Mouse (Mus musculus) embryonic facial prominence, embryonic 12.5 days (tissue): ENCODE results near the gene As3mt. TPM values are rescaled to one million over a fixed set of nuclear protein-coding genes. Genes with fewer than 3 reads are reported as not detected.

Source experiments
- ATAC-seq: fragments of 200-750 bp; cut with Nextera tagmentation; 2 replicates; pipeline ENCODE4 v1.8.0; 2017; ENCODE audit not compliant: insufficient number of reproducible peaks, insufficient read depth, low FRiP score, low TSS enrichment
- H3K27ac ChIP-seq: fragments of 300-500 bp; sonication (generic); 2 replicates; pipeline ENCODE4 v1.5.1; 2016; ENCODE audit warnings: mild to moderate bottlenecking
- H3K27me3 ChIP-seq: fragments of 300-500 bp; sonication (generic); 2 replicates; pipeline ENCODE4 v1.6.1; 2016; ENCODE audit warnings: mild to moderate bottlenecking, moderate library complexity
- H3K36me3 ChIP-seq: fragments of 300-500 bp; sonication (generic); 2 replicates; pipeline ENCODE4 v1.6.1; 2016; ENCODE audit warnings: mild to moderate bottlenecking
- H3K4me1 ChIP-seq: fragments of 300-500 bp; sonication (generic); 2 replicates; pipeline ENCODE4 v1.6.1; 2016
- H3K4me2 ChIP-seq: fragments of 300-500 bp; sonication (generic); replicated peaks from 2 replicates; pipeline ENCODE4 v1.6.1; 2016; ENCODE audit warnings: mild to moderate bottlenecking, moderate library complexity
- H3K4me3 ChIP-seq: fragments of 300-500 bp; sonication (generic); 2 replicates; pipeline ENCODE4 v1.5.1; 2016; ENCODE audit warnings: mild to moderate bottlenecking
- H3K9ac ChIP-seq: fragments of 300-500 bp; sonication (generic); 2 replicates; pipeline ENCODE4 v1.6.1; 2016; ENCODE audit warnings: mild to moderate bottlenecking, moderate library complexity
- H3K9me3 ChIP-seq: fragments of 300-500 bp; sonication (generic); 2 replicates; pipeline ENCODE4 v1.6.1; 2016; ENCODE audit warnings: mild to moderate bottlenecking, moderate library complexity
- WGBS: fragments of 180-500 bp; shearing (Covaris S2); methylation state at CpG from one replicate; pipeline ENCODE4 v1.1.7; 2016; 5-methylcytosine and 5-hydroxymethylcytosine counted together
- polyA plus RNA-seq: library from polyadenylated mRNA; unstranded; fragments of >200 nt; fragmentation: Nextera tagmentation; extraction: Ambion mirVana; gene quantifications from 2 replicates; pipeline ENCODE4 v1.2.1, GENCODE M21; 2016

The As3mt gene
- 28.5 and 30.4 TPM in 2 replicates for polyA plus RNA-seq

GRCm38 (mm10) chr19:46707296-46708151, at the start of gene As3mt:
Gene As3mt, plus strand, starts transcription at chr19:46707458.
- ATAC-seq = peak; percentile 64; the same call in 1 of the 2 replicates
- H3K9me3 ChIP-seq = no peaks in the 10 kb centered on the region
- no peaks in the 10 kb centered on the region for H3K27me3 ChIP-seq
- 0 out of 2 replicates have a peak within 1 kb of the TSS, but pooled peaks have one; percentile 3 for H3K27ac ChIP-seq
- peak within 1 kb of the TSS; percentile 64 for H3K4me2 ChIP-seq
- H3K9ac ChIP-seq = peak within 1 kb of the TSS; percentile 44
- peaks cover 5% of the 10 kb centered on the region; the same call in 1 of the 2 replicates for H3K4me1 ChIP-seq
- H3K36me3 ChIP-seq = 0 out of 2 replicates have a peak, but pooled peaks cover 5% of the 10 kb centered on the region
- 9% methylated on average over 31 of the region's 31 CpGs for WGBS
- H3K4me3 ChIP-seq = peak within 1 kb of the TSS; percentile 47

- Histone ChIP-seq H3K9ac (no peak overlapping the region), H3K4me1 (peaks cover 4% of the 10 kb centered on the region; the same call in 1 of the 2 replicates), H3K27ac (no peak overlapping the region), H3K36me3 (peaks cover 41% of the 10 kb centered on the region), H3K9me3 (no peaks in the 10 kb centered on the region), H3K27me3 (no peaks in the 10 kb centered on the region), H3K4me3 (no peak overlapping the region), H3K4me2 (no peak overlapping the region)
- ATAC-seq = no peak
- 96% methylated on average over 7 of the region's 7 CpGs for WGBS
Measured at GRCm38 (mm10) chr19:46658348-46658747, 48.9 kb upstream of the As3mt start.

- 83% methylated on average over 9 of the region's 9 CpGs for WGBS
- no peak overlapping the region for H3K4me2 ChIP-seq
- no peak overlapping the region for H3K4me3 ChIP-seq
- no peak for ATAC-seq
- peaks cover 36% of the 10 kb centered on the region for H3K36me3 ChIP-seq
- no peaks in the 10 kb centered on the region for H3K27me3 ChIP-seq
- no peaks in the 10 kb centered on the region for H3K9me3 ChIP-seq
- H3K9ac ChIP-seq = no peak overlapping the region
- H3K4me1 ChIP-seq = peaks cover 4% of the 10 kb centered on the region; the same call in 1 of the 2 replicates
- H3K27ac ChIP-seq = no peak overlapping the region
Measured at GRCm38 (mm10) chr19:46658851-46659250, 48.4 kb upstream of the As3mt start.

GRCm38 (mm10) chr19:46661511-46661910, 45.7 kb upstream of the As3mt start:
- ATAC-seq = no peak
- no peak overlapping the region for H3K27ac ChIP-seq
- 63% methylated on average over 4 of the region's 4 CpGs for WGBS
- no peak overlapping the region for H3K4me2 ChIP-seq
- no peaks in the 10 kb centered on the region for H3K27me3 ChIP-seq
- no peak overlapping the region for H3K4me3 ChIP-seq
- H3K9me3 ChIP-seq = no peaks in the 10 kb centered on the region
- H3K9ac ChIP-seq = no peak overlapping the region
- peaks cover 11% of the 10 kb centered on the region; the same call in 1 of the 2 replicates for H3K4me1 ChIP-seq
- H3K36me3 ChIP-seq = peaks cover 9% of the 10 kb centered on the region

GRCm38 (mm10) chr19:46662214-46662613, 45.0 kb upstream of the As3mt start:
- no peaks in the 10 kb centered on the region for H3K9me3 ChIP-seq
- 74% methylated on average over 8 of the region's 8 CpGs for WGBS
- no peak for ATAC-seq

GRCm38 (mm10) chr19:46662784-46663183, 44.5 kb upstream of the As3mt start:
- no peak overlapping the region for H3K4me2 ChIP-seq
- H3K27me3 ChIP-seq = no peaks in the 10 kb centered on the region
- ATAC-seq = no peak
- H3K9ac ChIP-seq = no peak overlapping the region
- 68% methylated on average over 6 of the region's 6 CpGs for WGBS
- H3K27ac ChIP-seq = no peak overlapping the region
- peaks cover 11% of the 10 kb centered on the region; the same call in 1 of the 2 replicates for H3K4me1 ChIP-seq
- H3K36me3 ChIP-seq = no peaks in the 10 kb centered on the region
- no peaks in the 10 kb centered on the region for H3K9me3 ChIP-seq
- H3K4me3 ChIP-seq = no peak overlapping the region

More at GRCm38 (mm10) chr19:46662214-46662613, 45.0 kb upstream of the As3mt start:
- Histone ChIP-seq H3K9ac (no peak overlapping the region), H3K4me1 (peaks cover 11% of the 10 kb centered on the region; the same call in 1 of the 2 replicates), H3K36me3 (peaks cover 2% of the 10 kb centered on the region; the same call in 1 of the 2 replicates), H3K27ac (no peak overlapping the region), H3K27me3 (no peaks in the 10 kb centered on the region), H3K4me3 (no peak overlapping the region), H3K4me2 (no peak overlapping the region)

- no peaks in the 10 kb centered on the region for H3K27me3 ChIP-seq
- no peaks in the 10 kb centered on the region for H3K9me3 ChIP-seq
- peaks cover 11% of the 10 kb centered on the region; the same call in 1 of the 2 replicates for H3K4me1 ChIP-seq
- H3K27ac ChIP-seq = no peak overlapping the region
- no peak overlapping the region for H3K4me3 ChIP-seq
- ATAC-seq = peak; percentile 57; the same call in 1 of the 2 replicates
- H3K36me3 ChIP-seq = no peaks in the 10 kb centered on the region
- no peak overlapping the region for H3K4me2 ChIP-seq
- WGBS = 53% methylated on average over 7 of the region's 7 CpGs
- H3K9ac ChIP-seq = no peak overlapping the region
Measured at GRCm38 (mm10) chr19:46665474-46665873, 41.8 kb upstream of the As3mt start.

- 68% methylated on average over 11 of the region's 11 CpGs for WGBS
- Histone ChIP-seq H3K27ac (no peak overlapping the region), H3K9me3 (no peaks in the 10 kb centered on the region), H3K27me3 (peaks cover 8% of the 10 kb centered on the region; the same call in 1 of the 2 replicates), H3K36me3 (no peaks in the 10 kb centered on the region), H3K4me3 (no peak overlapping the region), H3K4me1 (peaks cover 8% of the 10 kb centered on the region; the same call in 1 of the 2 replicates), H3K9ac (no peak overlapping the region), H3K4me2 (no peak overlapping the region)
- no peak for ATAC-seq
Measured at GRCm38 (mm10) chr19:46667300-46667699, 40.0 kb upstream of the As3mt start.

GRCm38 (mm10) chr19:46668263-46668662, 39.0 kb upstream of the As3mt start:
- H3K9me3 ChIP-seq = no peaks in the 10 kb centered on the region
- no peak overlapping the region for H3K4me3 ChIP-seq
- ATAC-seq = no peak
- H3K27ac ChIP-seq = no peak overlapping the region
- WGBS = 83% methylated on average over 10 of the region's 10 CpGs
- H3K9ac ChIP-seq = no peak overlapping the region
- no peak overlapping the region for H3K4me2 ChIP-seq
- H3K27me3 ChIP-seq = peaks cover 8% of the 10 kb centered on the region; the same call in 1 of the 2 replicates
- H3K36me3 ChIP-seq = no peaks in the 10 kb centered on the region
- peaks cover 7% of the 10 kb centered on the region; the same call in 1 of the 2 replicates for H3K4me1 ChIP-seq

- no peak overlapping the region for H3K4me2 ChIP-seq
- H3K4me1 ChIP-seq = peaks cover 7% of the 10 kb centered on the region; the same call in 1 of the 2 replicates
- H3K9me3 ChIP-seq = no peaks in the 10 kb centered on the region
- no peak overlapping the region for H3K9ac ChIP-seq
- WGBS = 89% methylated on average over 5 of the region's 5 CpGs
- peaks cover 8% of the 10 kb centered on the region; the same call in 1 of the 2 replicates for H3K27me3 ChIP-seq
- no peak for ATAC-seq
- H3K36me3 ChIP-seq = no peaks in the 10 kb centered on the region
- no peak overlapping the region for H3K27ac ChIP-seq
- no peak overlapping the region for H3K4me3 ChIP-seq
Measured at GRCm38 (mm10) chr19:46669802-46670201, 37.5 kb upstream of the As3mt start.

GRCm38 (mm10) chr19:46670691-46671090, 36.6 kb upstream of the As3mt start:
- ATAC-seq = peak; percentile 41; the same call in 1 of the 2 replicates

More at GRCm38 (mm10) chr19:46670691-46671090, 36.6 kb upstream of the As3mt start:
- H3K4me2 ChIP-seq = no peak overlapping the region
- H3K36me3 ChIP-seq = no peaks in the 10 kb centered on the region
- H3K27ac ChIP-seq = no peak overlapping the region
- peaks cover 8% of the 10 kb centered on the region; the same call in 1 of the 2 replicates for H3K27me3 ChIP-seq
- H3K4me3 ChIP-seq = no peak overlapping the region
- WGBS = 17% methylated on average over 13 of the region's 13 CpGs
- H3K9ac ChIP-seq = no peak overlapping the region
- H3K9me3 ChIP-seq = no peaks in the 10 kb centered on the region
- peaks cover under 1% of the 10 kb centered on the region; the same call in 1 of the 2 replicates for H3K4me1 ChIP-seq
